Mouse (Mus musculus) cortical plate, adult 2 months (tissue): Measurements from ENCODE around the gene Man1c1.
A peak's percentile ranks its signal among the peaks of the same experiment; 100 is the strongest.

Experiments used
- CTCF ChIP-seq: fragments of 200-500 bp; IDR thresholded peaks from 2 replicates; pipeline ENCODE4 v1.5.1; 2011; ENCODE audit warnings: mild to moderate bottlenecking, control low read depth, low read length; ENCODE audit not compliant: insufficient read depth; ENCODE audit errors: extremely low read depth
- POLR2A ChIP-seq: fragments of 200-500 bp; IDR thresholded peaks from 2 replicates; pipeline ENCODE4 v1.6.1; 2011; ENCODE audit warnings: mild to moderate bottlenecking, low read length, control low read depth; ENCODE audit not compliant: insufficient read depth; ENCODE audit errors: extremely low read depth

DNA sequence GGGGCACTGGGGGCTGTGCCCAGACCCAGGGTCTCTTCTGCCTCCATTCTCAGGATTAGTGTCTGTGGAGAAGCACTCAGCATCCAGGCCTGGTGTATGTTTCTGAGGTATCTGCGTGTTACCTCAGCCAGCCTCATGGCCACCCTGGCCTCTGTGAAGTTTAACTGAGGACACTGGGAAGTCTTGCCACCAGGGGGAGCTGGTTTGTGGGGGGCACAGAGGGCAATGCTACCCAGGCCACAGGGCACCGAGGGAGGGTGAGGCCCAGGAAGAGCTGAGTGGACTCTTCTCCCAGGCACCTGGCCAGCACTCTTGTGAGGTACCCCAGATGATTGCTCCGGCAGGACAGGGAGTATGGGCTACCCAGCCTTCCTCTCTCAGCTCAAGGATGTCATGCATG, 120.6 kb downstream of the Man1c1 start:
- TF ChIP-seq POLR2A (no peak), CTCF (peak; percentile 32; the same call in 1 of the 2 replicates)
